7 mouse cellular contexts compared by ENCODE assay signal in the genomic region with DNA sequence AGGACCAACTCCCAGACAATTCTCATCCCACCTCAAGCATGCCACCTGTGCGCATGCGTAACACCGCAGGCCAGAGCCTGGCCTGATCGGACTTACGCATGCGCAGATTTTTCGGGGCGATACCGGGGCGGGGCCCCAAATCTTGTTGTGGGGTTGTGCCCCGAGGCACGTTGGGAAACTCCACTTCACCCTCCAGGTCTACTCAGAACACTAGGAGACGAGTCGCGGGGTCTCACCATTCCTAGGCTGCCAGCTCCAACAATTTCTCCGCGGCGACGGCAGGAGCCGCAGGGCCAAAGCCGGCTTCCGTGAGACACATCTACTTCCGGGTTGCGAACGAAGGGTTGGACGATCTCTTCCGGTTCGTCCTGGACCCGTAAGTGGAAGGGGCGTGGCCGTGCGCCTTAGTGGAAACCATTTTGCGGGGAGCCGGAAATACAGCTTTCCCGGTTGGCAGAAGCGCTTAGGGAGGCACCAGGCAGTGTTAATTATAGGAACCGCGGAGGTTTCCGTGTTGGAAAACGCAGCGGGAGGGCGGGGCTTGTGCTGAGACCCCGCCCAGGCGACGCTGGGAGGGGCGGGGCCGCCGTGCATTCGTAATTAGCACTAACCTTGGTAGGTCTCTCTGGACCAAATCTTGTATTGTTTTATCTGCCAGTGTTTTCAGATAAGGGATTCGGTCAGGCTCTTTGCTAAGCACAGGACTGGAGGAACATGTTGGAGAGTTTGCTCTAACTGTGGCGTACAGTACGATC. TPM values are rescaled to one million over a fixed set of nuclear protein-coding genes. Genes with fewer than 3 reads are reported as not detected.
DNase-seq lines count a peak whose midpoint lies in the region; ATAC-seq lines count a peak whose summit lies in the region.

A gene (minus strand): TSS at position 336 of the 755 bp plus-strand sequence.

- H3K9ac ChIP-seq in embryonic facial prominence, embryonic 11.5 days (replicated peaks; ENCODE audit: low read length), result peak within 1 kb of the TSS; percentile 71
- peak within 1 kb of the TSS; percentile 68 for H3K9ac ChIP-seq in midbrain, embryonic 13.5 days (replicated peaks)

- peak within 1 kb of the TSS; percentile 55 for H3K4me3 ChIP-seq in embryonic facial prominence, embryonic 11.5 days (ENCODE audit: low read depth, low read length)
- peak within 1 kb of the TSS; percentile 68 for H3K4me3 ChIP-seq in limb, embryonic 10.5 days
- peak within 1 kb of the TSS; percentile 50 for H3K4me3 ChIP-seq in midbrain, embryonic 13.5 days (replicated peaks)

- H3K27me3 ChIP-seq in embryonic facial prominence, embryonic 11.5 days (ENCODE audit: control insufficient read depth, insufficient read depth, low read length), result no peaks in the 10 kb centered on the region
- no peaks in the 10 kb centered on the region for H3K27me3 ChIP-seq in limb, embryonic 10.5 days (ENCODE audit: low read depth, poor library complexity, severe bottlenecking)
- no peaks in the 10 kb centered on the region for H3K27me3 ChIP-seq in midbrain, embryonic 13.5 days

- peak; percentile 83 for ATAC-seq in embryonic facial prominence, embryonic 11.5 days (replicated peaks; ENCODE audit: insufficient number of reproducible peaks, low FRiP score, low TSS enrichment, low read depth)
- peak; percentile 91 for ATAC-seq in granulocyte monocyte progenitor cell, adult 5-6 weeks (replicated peaks; ENCODE audit: poor library complexity, severe bottlenecking)
- ATAC-seq in midbrain, embryonic 13.5 days, result peak; percentile 92

- WGBS in embryonic facial prominence, embryonic 11.5 days, result under 1% methylated on average over 52 of the region's 52 CpGs
- under 1% methylated on average over 52 of the region's 52 CpGs for WGBS in limb, embryonic 10.5 days
- WGBS in midbrain, embryonic 13.5 days, result 0% methylated on average over 52 of the region's 52 CpGs

- peak within 1 kb of the TSS; percentile 81 for H3K4me2 ChIP-seq in embryonic facial prominence, embryonic 11.5 days (ENCODE audit: low read depth, low read length)
- peak within 1 kb of the TSS; percentile 93 for H3K4me2 ChIP-seq in midbrain, embryonic 13.5 days (replicated peaks)

- no peaks in the 10 kb centered on the region; the same call in 1 of the 2 replicates for H3K4me1 ChIP-seq in embryonic facial prominence, embryonic 11.5 days (ENCODE audit: control insufficient read depth, insufficient read depth, low read length)
- peaks cover 21% of the 10 kb centered on the region for H3K4me1 ChIP-seq in limb, embryonic 10.5 days
- peaks cover 26% of the 10 kb centered on the region for H3K4me1 ChIP-seq in midbrain, embryonic 13.5 days (replicated peaks)

- DNase-seq in adrenal gland, postnatal 14 days, result peak; percentile 98
- peak; percentile 100 for DNase-seq in embryonic facial prominence, embryonic 11.5 days (ENCODE audit: low spot score)
- DNase-seq in kidney, adult 11 months, result peak; percentile 99
- DNase-seq in limb, embryonic 10.5 days (ENCODE audit: low spot score), result peak; percentile 94
- peak; percentile 92 for DNase-seq in spleen, adult 12 weeks (ENCODE audit: low spot score)

- H3K9me3 ChIP-seq in embryonic facial prominence, embryonic 11.5 days (replicated peaks; ENCODE audit: control insufficient read depth, low read length), result no peaks in the 10 kb centered on the region
- no peaks in the 10 kb centered on the region for H3K9me3 ChIP-seq in limb, embryonic 10.5 days (replicated peaks)
- H3K9me3 ChIP-seq in midbrain, embryonic 13.5 days, result no peaks in the 10 kb centered on the region

- peak within 1 kb of the TSS; percentile 92 for H3K27ac ChIP-seq in embryonic facial prominence, embryonic 11.5 days (replicated peaks; ENCODE audit: low read depth, low read length)
- H3K27ac ChIP-seq in limb, embryonic 10.5 days, result peak within 1 kb of the TSS; percentile 93
- H3K27ac ChIP-seq in midbrain, embryonic 13.5 days, result peak within 1 kb of the TSS; percentile 93

- peaks cover 3% of the 10 kb centered on the region for H3K36me3 ChIP-seq in embryonic facial prominence, embryonic 11.5 days (replicated peaks; ENCODE audit: control insufficient read depth, insufficient read depth, low read depth, low read length)
- H3K36me3 ChIP-seq in limb, embryonic 10.5 days, result peaks cover 34% of the 10 kb centered on the region
- H3K36me3 ChIP-seq in midbrain, embryonic 13.5 days, result peaks cover 31% of the 10 kb centered on the region

RNA-seq across cellular contexts. Expression of the gene that starts here (rescaled TPM):
- total RNA-seq in adrenal gland, postnatal 14 days (2021), result 41.4 and 41.9 TPM in 2 replicates
- polyA plus RNA-seq in embryonic facial prominence, embryonic 11.5 days (2014; fragmentation: Nextera tagmentation; extraction: Ambion mirVana), result 161 and 172 TPM in 2 replicates
- 30.9 and 51.4 TPM in 2 replicates for total RNA-seq in granulocyte monocyte progenitor cell, adult 5-6 weeks (2014; fragmentation: Nextera tagmentation)
- 44.0 and 48.0 TPM in 2 replicates for total RNA-seq in granulocyte monocyte progenitor cell, adult 5-6 weeks (2017)
- 180 and 190 TPM in 2 replicates for polyA plus RNA-seq in limb, embryonic 10.5 days (2016; fragmentation: Nextera tagmentation; extraction: Ambion mirVana)
- polyA plus RNA-seq in midbrain, embryonic 13.5 days (2015; fragmentation: Nextera tagmentation; extraction: Ambion mirVana), result 218 TPM in 2 replicates

Comparison
In these comparisons a context has a peak if more than half of its experiments do, and no peak if none do; other contexts are left out.
1. Peak in every context shown above with its lines: DNase-seq, ATAC-seq, H3K4me3 ChIP-seq and H3K27ac ChIP-seq.